Mouse (Mus musculus) right cerebral cortex, postnatal 10 days (tissue): ENCODE results near the gene Gm10837.

Experiments
- DNase-seq, 2 experiments: peaks; one replicate each; pipeline ENCODE4 v3.0.0; 2021; ENCODE audit warnings: low spot score in 2 of 2

Gm10837 gene

DNA sequence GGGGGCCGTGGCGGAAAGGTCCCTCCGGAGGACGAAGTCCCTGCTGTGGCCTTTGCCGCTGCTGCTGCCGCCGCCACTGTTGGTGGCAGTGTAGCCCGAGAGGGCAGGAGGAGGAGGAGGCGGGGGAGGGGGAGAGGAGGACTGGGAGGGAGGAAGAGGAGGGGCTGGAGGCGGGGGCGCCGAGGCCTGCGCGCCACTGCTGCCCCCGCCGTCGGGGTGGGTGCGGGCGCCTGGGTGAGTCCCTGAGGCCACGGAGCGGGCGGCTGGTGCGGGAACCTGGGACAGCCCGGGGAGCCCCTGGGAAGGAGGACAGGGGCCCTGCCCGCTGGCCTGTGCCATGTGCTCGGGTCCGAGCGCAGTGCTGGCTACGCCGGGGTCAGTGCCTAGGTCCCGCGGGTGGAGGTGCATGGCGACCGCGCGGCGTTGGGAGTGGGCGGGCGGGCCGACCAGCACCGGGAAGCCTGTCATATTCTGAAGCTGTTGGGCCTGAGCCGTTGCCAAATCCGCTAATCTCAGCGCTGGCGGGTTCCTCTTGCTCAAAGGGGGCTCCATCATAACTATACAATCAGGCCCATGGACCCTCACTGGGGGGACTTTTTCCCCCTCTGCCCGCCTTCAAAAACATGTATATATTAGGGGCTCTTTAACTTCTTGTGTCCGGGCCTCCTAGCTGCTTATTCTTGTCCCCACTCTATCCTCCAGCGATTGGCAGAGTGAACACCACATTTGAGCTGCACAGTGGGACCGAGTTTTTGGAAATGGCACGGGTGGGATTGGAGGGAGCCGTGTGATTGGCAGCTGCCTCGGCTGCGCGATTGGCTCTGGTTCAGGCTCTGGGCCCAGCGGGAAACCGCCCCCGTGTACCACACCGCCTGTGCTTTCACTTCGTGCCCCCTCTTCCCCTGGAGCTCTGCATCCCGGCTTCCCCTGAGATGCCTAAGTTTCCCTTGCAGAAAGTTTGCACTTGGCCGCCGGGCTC lies 25.3 kb upstream of the Gm10837 start, which contains the start of gene Zic5:
Gene Zic5 (minus strand): TSS at position 915 of the 979 bp plus-strand sequence.
- peak; percentile 73 to 78 for DNase-seq

DNA sequence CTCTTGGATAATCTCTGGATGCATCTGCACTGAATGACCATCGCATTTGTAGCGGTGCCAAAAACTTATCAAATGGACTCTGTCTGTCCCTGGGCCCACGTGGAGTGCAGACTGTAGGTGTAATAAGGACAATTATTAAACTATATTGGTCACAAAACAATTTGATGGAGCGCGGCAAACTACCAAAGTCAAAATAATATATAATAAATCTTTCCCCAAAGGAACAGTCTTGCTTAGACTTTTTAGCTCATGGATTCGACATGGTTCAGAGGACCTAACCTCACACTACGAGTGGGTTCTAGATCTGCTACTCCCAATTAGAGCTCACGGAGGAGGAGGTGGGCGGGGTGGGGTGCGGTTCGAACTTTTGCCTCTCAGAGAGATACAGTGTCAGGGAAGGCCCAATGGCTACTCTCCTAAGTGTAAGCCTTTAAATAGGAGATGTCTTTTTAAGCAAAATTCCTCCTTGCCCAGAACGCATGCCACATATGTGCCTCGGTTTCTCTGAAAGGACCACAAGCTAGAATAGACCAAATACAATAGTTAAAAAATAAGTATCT lies 24.4 kb upstream of the Gm10837 start:
- DNase-seq = no peak

DNA sequence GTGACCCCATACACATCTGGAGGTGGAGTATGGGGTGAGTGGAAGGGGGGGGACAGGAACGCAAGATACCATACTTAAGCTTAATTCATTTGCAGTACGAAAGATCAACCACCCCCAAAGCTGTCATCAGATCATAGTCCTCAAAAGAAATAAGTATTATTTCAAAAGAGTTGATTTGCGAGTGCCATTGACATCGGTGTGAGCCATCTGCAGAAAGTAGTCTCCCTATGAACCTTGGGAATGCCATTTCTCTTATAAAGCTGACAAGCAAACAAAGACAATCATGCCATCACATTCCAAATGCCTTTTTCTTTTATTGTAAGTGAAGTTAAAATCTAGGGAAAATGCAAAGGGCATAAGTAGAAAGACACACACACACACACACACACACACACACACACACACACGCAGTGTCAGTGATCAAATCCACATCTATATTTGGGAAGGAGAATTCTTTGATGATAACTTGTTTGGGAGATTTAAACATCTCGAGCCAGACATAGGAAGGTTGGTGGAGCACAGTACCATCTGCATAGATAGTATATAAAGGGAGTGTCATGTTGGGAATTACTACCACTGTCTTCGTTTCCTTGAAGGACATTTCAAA lies 23.5 kb upstream of the Gm10837 start:
- DNase-seq = no peak

DNA sequence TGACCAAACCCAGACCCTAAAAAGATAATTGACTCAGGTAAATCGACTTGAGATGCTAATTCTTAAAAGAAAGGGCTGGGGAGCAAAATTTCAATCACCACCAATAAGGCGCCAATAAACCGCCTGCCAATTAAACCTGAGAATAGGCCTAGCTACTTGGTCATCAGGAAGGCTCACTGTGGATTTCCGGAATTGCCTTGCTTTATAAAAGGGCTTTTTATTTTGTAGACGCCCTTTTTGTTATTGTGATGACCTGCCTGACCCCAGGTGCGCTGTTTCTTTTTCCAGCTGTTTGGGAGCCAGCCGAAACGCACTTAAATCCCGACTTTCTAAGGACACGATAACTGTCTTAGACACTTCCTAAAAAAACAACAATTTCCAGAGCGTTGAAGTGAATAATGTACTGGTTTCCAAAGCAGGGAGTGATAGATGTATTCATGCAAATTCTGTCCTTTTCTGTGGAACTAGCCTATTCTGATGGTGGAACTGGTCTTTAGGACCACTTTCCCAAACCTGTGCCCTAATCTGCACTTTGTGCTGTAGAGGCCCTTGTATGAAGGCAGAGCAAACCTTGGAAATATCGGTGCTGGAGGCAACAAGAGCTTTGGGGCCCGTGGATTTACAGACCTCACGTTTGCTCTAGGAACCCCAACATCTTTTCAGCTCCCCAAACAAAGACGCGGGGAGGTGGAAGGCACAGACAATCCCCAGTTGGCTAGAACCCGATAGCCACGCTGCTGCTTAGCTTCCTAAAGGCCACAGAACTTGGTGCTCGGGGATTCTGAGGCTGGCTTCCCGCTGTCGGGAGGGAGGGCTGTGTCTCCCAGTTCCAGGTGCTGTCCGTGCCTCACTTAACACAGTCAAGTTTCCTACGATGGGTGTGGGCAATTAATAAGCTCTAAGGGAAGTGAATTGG lies 22.2 kb upstream of the Gm10837 start:
- no peak for DNase-seq

DNA sequence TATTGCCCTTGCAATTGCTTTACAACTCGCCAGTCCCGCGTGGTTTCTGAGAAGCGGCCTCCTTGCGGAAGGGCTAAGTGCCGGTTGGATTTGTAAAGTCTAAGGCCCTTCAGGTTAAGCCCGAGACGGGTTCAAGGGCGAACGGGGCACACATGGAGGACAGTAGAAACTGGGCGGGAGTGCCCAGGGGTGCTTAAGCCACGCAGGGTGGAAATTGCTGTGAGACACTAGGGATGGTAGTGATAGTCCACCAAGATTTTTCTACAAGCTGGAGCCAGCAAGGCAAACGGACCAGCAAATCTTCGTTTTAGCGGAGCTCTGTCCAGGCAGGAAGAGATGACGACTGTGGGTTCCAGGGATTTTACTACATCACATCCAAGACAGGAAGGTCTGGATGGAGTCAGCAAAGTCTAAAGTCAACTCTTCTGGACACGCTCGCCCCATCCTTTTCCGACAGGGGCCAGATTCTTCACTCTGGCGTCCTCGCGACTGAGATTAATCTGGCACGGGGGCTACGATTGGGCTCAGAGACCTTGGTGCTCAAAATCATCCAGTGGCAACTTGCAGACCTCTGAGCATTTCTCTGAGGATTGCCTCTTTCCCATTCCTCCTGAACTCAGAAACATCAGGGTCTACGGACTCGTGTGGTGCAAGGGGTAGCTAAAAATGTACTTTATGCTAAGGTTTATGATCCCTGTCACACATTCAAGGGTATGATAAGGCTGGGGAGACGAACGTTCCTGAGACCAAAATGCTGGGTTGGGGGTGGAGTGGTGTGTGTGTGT lies 21.2 kb upstream of the Gm10837 start:
- peak in 1 of 2 experiments; percentile 14 for DNase-seq

DNA sequence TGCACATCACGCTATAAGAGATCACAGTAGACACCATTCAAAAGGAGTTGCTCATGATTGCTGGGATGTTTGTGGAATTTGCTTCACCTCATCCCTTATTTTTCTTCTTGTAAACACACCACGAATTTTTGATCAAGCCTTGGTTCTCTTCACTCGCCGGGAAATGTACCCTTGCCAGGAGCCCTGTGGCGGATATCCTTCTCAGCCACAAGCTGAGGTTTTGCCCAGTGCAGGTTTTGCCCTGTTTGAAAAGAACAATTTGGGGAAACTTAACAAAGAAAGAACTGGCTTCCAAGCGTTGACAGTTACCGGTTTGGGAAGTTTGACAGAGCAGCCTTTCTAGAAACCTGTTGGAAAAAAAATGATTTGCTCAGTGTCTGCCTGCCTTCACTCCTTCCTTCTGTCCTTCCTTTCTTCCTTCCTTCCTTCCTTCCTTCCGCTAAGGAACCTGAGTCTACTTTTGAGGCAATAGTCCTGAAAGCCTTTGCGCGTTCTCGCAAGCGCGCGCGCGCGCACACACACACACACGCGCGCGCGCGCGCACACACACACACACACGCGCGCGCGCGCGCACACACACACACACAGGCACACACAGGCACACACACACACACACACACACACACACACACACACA lies 18.8 kb upstream of the Gm10837 start:
- DNase-seq = peak in 1 of 2 experiments; percentile 12

DNA sequence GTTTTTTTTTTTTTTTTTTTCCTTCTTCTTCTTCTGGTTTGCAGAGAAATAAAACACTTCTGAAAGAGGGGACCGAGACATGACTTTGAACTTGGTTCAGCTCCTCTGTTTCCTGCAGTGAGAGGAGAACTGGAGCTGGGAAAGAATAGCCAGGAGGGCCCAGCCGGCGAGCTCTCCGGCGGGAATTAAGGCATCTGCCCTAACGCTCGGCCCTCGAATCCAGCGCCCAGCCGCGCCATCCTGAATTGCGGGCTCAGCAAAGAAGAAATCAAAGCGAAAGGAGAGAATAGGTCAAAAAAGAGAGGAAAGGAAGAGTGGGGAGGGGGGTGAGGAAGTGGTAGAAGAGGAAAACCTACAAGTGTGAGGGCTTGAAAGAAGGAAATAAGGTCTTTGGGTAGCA lies 18.2 kb upstream of the Gm10837 start:
- DNase-seq = peak in 1 of 2 experiments; percentile 19

DNA sequence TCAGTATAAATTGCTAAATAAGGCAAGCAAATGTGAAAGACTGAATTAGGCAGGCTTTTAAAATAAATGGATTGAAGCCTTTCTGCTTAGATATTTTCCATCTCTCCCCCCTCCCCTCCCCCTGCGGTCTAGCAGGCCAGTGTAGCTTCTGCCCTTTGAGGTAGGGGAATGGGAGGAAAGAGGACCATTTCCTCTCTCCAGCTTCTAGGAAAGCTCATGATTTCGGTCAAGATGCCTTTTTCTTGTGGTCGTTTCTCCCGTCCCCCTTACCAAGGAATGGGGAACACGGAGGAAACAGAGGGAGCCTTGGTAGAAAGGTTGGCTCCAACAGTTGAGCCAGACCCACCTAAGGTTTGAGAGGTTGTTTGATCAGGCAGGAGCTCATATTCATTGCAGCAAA lies 17.7 kb upstream of the Gm10837 start:
- peak in 1 of 2 experiments; percentile 13 for DNase-seq

DNA sequence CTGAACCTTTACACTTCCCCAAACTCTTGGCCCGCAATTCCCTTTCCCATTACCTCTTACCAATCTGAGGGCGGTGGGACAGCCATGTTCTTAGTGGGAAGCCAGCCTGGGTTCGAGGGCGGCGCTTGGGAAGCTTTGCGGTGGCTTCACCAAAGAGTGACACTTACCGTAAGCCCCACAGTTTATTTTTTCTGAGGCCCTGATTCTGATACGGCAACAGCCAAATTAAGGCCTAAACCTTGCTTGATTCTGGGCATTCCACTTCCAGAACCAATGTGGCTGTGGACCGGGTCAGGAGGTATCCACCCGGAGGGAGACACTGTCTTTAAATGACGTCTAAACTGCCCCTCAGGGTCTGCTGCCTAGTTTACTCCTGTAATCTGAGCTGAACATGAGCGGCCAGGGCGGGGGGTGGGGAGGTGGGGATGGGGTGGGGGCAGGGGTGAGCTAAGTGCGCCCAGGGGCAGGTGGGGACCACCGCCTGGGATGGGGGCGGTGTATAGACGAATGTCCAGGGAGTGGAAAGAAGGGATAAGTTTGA lies 17.1 kb upstream of the Gm10837 start:
- DNase-seq = peak in 1 of 2 experiments; percentile 22

DNA sequence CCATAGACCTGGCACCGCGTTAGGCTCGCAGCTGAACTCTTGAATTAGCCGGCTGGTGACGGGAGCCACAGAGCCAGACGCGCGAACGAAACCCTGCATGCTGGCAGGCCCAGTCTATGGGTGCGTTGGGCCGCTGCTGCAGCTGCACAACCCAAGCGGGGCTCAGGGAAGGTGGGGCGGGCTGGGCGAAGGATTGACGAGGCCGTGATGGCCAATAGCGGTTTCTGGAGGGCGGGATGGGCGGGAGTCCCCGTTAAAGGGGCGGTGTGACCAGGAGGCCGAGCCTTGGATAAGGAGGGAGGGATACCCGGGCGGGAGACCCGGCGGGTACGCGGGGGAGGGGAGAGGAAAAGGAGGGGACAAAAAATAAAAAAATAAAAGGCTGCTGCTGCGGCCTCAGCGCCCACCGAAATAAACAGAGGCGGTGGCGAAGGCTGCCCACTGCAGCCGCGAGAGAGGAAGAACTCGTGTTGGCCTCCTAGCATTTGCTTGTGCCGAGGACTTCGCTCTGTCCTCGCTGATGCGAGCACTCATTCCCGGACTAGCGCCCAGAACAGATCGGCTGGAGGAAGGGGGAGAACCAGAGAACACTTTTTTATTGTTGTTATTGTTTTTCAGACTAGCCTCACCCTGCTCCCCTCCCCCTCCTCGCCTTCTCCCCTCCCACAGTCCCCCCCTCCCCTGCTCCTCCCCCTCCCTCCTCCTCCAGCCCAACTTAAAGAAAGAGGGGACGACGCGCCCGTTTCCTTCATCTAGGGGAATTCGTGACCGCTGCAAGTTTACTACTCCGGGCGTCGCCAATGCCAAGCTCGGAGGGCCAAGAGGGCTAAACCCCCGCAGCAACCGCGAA lies 16.1 kb upstream of the Gm10837 start:
- DNase-seq = peak; percentile 70 to 76

DNA sequence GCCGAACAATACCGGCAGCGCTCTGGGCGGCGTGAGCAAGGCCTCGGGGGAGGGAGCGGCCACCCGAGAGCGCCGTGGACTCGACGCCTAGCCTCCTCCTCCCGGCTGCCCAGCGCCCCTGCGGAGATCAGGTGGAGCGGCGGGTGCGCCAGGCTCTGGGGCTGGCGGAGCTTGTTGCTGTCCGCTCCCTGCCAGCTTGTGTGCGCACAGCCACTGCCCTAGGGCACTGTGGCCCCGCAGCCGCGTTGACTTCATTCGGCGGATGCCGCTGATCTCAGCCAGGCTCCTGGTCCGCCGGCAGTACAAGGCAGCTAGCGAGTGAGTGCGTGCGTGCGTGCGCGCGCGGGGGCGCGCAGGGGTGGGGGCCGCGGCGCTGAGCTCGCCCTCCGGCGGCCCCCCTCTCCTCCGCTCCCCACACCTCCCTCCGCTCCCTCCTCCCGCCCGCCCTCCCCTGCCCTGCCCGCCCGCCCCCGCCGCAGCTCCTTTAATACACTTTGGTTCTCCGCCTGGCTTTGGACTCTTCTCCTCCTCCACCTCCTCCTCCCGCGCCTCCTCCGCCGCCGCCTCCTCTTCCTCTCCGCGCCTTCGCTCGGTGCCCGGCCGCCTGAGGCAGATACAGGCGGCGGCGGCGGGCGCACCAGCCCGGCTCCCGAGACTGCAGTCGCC lies 15.4 kb upstream of the Gm10837 start, which contains the start of gene Zic2:
Gene Zic2 (plus strand): TSS at position 545 of the 666 bp plus-strand sequence.
- DNase-seq = peak; percentile 74 to 77

DNA sequence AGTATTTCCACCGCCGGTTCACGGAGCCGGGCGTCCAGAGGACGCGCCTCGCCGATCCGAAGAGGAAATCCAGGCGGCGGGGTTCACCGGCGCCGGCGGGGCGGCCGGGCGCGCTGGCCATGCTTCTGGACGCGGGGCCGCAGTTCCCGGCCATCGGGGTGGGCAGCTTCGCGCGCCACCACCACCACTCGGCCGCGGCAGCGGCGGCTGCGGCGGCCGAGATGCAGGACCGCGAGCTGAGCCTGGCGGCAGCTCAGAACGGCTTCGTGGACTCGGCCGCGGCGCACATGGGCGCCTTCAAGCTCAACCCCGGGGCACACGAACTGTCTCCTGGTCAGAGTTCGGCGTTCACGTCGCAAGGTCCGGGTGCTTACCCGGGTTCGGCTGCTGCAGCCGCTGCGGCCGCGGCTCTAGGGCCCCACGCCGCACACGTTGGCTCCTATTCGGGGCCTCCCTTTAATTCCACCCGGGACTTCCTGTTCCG lies 14.8 kb upstream of the Gm10837 start:
- DNase-seq = no peak

DNA sequence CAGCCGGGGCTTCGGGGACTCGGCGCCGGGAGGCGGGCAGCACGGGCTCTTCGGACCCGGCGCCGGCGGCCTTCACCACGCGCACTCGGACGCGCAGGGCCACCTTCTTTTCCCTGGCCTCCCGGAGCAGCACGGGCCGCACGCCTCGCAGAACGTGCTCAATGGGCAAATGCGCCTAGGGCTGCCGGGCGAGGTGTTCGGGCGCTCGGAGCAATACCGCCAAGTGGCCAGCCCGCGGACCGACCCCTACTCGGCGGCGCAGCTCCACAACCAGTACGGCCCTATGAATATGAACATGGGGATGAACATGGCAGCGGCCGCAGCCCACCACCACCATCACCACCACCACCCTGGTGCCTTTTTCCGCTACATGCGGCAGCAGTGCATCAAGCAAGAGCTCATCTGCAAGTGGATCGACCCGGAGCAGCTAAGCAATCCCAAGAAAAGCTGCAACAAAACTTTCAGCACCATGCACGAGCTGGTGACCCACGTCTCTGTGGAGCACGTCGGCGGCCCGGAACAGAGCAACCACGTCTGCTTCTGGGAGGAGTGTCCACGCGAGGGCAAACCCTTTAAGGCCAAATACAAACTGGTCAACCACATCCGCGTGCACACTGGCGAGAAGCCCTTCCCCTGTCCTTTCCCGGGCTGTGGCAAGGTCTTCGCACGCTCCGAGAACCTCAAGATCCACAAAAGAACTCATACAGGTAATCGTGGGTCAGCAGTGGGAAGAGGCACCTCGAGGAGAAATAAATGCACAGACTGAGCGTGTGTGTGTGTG lies 14.2 kb upstream of the Gm10837 start:
- no peak for DNase-seq

DNA sequence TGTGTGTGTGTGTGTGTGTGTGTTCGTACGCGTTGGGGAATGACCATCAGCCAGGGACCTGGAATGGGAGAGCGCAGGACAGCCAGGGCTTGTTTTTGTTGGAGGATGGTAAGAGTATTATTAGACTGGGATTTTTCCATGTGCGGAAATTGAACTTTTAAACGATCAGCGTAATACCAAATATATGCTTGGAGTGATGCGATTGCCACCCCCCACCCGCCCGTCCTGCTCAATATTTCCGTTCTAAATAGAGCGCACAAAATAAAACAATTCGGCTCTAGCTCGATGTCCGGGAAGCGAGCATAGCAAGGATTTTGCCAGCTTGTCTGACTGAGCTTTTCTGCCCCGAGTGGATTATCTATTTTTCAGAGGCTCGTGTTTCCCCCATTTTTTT lies 13.6 kb upstream of the Gm10837 start:
- DNase-seq = no peak

DNA sequence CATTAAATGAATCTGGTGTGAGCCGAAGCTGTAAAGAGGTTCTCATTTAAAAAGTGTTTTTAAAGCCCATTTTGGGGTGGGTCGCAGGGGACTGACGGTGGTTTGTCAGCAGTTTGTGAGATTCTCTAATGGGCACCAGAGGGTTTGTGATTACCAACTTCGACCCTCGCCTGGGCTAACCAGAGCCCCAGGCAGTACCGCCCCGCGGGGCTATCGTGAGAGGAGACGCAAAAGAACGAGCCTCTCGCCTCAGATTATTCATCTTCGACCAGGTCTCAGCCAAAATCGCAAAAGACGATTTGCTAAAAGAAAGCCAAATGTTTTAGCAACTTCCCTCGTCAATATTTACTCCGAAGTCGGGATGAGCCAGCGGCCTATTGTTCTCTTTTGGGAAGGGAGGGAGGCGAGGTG lies 13.1 kb upstream of the Gm10837 start:
- no peak for DNase-seq

DNA sequence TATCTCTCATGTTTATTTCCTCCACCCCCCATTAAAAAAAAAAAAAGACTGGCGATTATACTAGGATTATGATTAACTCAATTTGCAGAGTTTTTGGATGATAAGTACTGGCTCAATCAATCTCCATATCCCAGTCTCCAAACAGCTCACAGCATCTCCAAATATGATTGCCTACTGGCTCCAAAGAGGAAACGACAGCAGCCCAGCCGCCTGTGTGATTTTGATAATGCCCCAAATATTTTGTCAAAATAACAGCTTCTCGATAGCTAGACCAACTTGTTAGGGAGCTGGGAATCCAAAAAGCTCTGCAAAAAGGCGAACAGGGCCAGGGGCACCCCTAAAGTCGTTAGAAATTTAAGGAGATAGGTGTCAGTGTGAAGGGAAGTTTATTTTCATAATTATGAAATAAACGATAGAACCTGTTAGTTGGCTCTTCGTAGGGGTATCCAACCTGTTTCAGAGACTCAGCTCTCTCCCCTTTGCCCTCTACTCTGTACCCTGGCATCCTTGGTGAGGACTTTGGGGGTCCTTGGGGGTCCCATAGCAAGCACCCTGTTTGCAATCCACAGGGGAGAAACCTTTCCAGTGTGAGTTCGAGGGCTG lies 12.3 kb upstream of the Gm10837 start:
- no peak for DNase-seq

DNA sequence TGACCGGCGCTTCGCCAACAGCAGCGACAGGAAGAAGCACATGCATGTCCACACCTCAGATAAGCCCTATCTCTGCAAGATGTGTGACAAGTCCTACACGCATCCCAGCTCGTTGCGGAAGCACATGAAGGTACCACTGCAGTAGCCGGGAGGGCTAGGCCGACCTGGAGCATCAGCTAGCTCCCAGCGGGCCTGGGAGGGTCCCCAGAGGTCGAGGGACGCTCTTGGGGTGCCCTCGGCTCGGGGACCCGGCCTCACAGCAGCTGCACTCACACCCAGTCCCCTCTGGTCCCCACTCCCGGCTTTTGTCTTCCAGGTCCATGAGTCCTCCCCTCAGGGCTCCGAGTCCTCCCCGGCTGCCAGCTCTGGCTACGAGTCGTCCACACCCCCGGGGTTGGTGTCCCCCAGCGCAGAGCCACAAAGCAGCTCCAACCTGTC lies 11.8 kb upstream of the Gm10837 start:
- DNase-seq = no peak
